32 mouse cellular contexts compared by ENCODE assay signal in genomic region chr7:55890731-55891130, GRCm38 (mm10). TPM values are rescaled to one million over a fixed set of nuclear protein-coding genes. Genes with fewer than 3 reads are reported as not detected.
DNase-seq lines count a peak whose midpoint lies in the region; ATAC-seq and TF ChIP-seq lines count a peak whose summit lies in the region.
"Had no signal": no experiment of that assay in that cellular context is flagged by ENCODE, and none has a peak within 500 bp of the region (broad histone marks: within the 10 kb centered on the region; RNA-seq: fewer than 3 reads in every experiment).

No protein-coding gene starts in this region.

- H3K27ac ChIP-seq in hindbrain, embryonic 16.5 days (ENCODE audit: low read depth, low read length): no peak overlapping the region
- no peak overlapping the region for H3K27ac ChIP-seq in hindbrain, embryonic 12.5 days
- H3K27ac ChIP-seq in left cerebral cortex, adult 2 months: peak overlapping the region; percentile 56; the same call in 1 of the 2 replicates
- H3K27ac ChIP-seq: embryonic facial prominence, embryonic 12.5 days; gastrocnemius, adult 2 months; hindbrain, embryonic 13.5 days; liver, embryonic 12.5 days; midbrain, embryonic 12.5 days; neural tube, embryonic 15.5 days; stomach, embryonic 15.5 days had no signal

- TF ChIP-seq CTCF in left cerebral cortex, adult 2 months (IDR thresholded peaks at IDR 0.05): no peak

- no peak for DNase-seq in left cerebral cortex, adult 2 months (ENCODE audit: extremely low spot score in 1 of 2, low spot score in 2 of 2)
- DNase-seq in left cerebral cortex, postnatal 10 days (ENCODE audit: extremely low spot score in 1 of 2, low spot score in 2 of 2): no peak
- peak; percentile 45 for DNase-seq in right cerebral cortex, adult 18-20 months
- DNase-seq in right cerebral cortex, postnatal 25 days: no peak
- no peak for DNase-seq in urinary bladder, postnatal 10 days (ENCODE audit: low spot score)
- DNase-seq: adrenal gland, adult 8-10 months; cerebellum, adult 11 months; cerebellum, adult 9-10 months; cerebellum, postnatal 36 days; embryo, embryonic 11 days; gastrocnemius, adult 2 months; gastrocnemius, postnatal 36 days; heart, adult 18-20 months; heart, postnatal 36 days; kidney, adult 9 months; kidney, postnatal 10 days; liver, postnatal 0 days; lung, postnatal 4 days; thymus, postnatal 14 days had no signal

- H3K4me2 ChIP-seq in hindbrain, embryonic 16.5 days (ENCODE audit: low read length): no peak overlapping the region
- no peak overlapping the region for H3K4me2 ChIP-seq in hindbrain, embryonic 12.5 days (replicated peaks)
- H3K4me2 ChIP-seq: embryonic facial prominence, embryonic 12.5 days; heart, embryonic 11.5 days; hindbrain, embryonic 13.5 days; liver, embryonic 12.5 days; midbrain, embryonic 12.5 days; neural tube, embryonic 15.5 days; stomach, embryonic 15.5 days had no signal

- no peaks in the 10 kb centered on the region for H3K27me3 ChIP-seq in hindbrain, embryonic 16.5 days (replicated peaks; ENCODE audit: control insufficient read depth, insufficient read depth, low read length)
- H3K27me3 ChIP-seq in hindbrain, embryonic 12.5 days: no peaks in the 10 kb centered on the region
- H3K27me3 ChIP-seq: embryonic facial prominence, embryonic 12.5 days; hindbrain, embryonic 13.5 days; liver, embryonic 12.5 days; megakaryocyte, embryonic 14.5 days; midbrain, embryonic 12.5 days; neural tube, embryonic 15.5 days; stomach, embryonic 15.5 days had no signal

- H3K9ac ChIP-seq in hindbrain, embryonic 16.5 days (ENCODE audit: low read depth, low read length): no peak overlapping the region
- no peak overlapping the region for H3K9ac ChIP-seq in hindbrain, embryonic 12.5 days
- H3K9ac ChIP-seq: embryonic facial prominence, embryonic 12.5 days; hindbrain, embryonic 13.5 days; liver, embryonic 12.5 days; liver, postnatal 0 days; midbrain, embryonic 12.5 days; neural tube, embryonic 15.5 days; stomach, embryonic 15.5 days had no signal

- H3K4me3 ChIP-seq in hindbrain, embryonic 16.5 days (ENCODE audit: low read length): no peak overlapping the region
- H3K4me3 ChIP-seq in hindbrain, embryonic 12.5 days: no peak overlapping the region
- H3K4me3 ChIP-seq in left cerebral cortex, adult 2 months: no peak overlapping the region
- H3K4me3 ChIP-seq: embryonic facial prominence, embryonic 12.5 days; gastrocnemius, adult 2 months; hindbrain, embryonic 13.5 days; liver, embryonic 12.5 days; megakaryocyte, embryonic 14.5 days; midbrain, embryonic 12.5 days; neural tube, embryonic 15.5 days; stomach, embryonic 15.5 days had no signal

- H3K36me3 ChIP-seq in hindbrain, embryonic 16.5 days (ENCODE audit: control insufficient read depth, insufficient read depth, low read length): peaks cover 24% of the 10 kb centered on the region
- peaks cover 45% of the 10 kb centered on the region for H3K36me3 ChIP-seq in hindbrain, embryonic 12.5 days

- intact Hi-C loops in left cerebral cortex, adult 2 months (cut with DNase I): loop anchor here (5.0 kb wide), 1 partner anchor 48 kb away; the partner anchor contains the start of gene Cyfip1
- intact Hi-C loops in left cerebral cortex, postnatal 10 days (cut with DNase I): no loop called here

- H3K9me3 ChIP-seq in hindbrain, embryonic 16.5 days (ENCODE audit: control insufficient read depth, low read length): no peaks in the 10 kb centered on the region
- H3K9me3 ChIP-seq in hindbrain, embryonic 12.5 days (replicated peaks): no peaks in the 10 kb centered on the region
- H3K9me3 ChIP-seq: embryonic facial prominence, embryonic 12.5 days; G1E; hindbrain, embryonic 13.5 days; liver, embryonic 12.5 days; megakaryocyte, embryonic 14.5 days; midbrain, embryonic 12.5 days; neural tube, embryonic 15.5 days; stomach, embryonic 15.5 days had no signal

- peak; percentile 24; the same call in 1 of the 2 replicates for ATAC-seq in hindbrain, embryonic 16.5 days
- ATAC-seq in hindbrain, embryonic 12.5 days (ENCODE audit: low FRiP score): no peak
- ATAC-seq: forebrain, embryonic 14.5 days; intestine, postnatal 0 days; liver, embryonic 12.5 days; liver, postnatal 0 days had no signal

- no peaks in the 10 kb centered on the region for H3K4me1 ChIP-seq in hindbrain, embryonic 16.5 days (ENCODE audit: control insufficient read depth, insufficient read depth, low read depth, low read length)
- no peaks in the 10 kb centered on the region for H3K4me1 ChIP-seq in hindbrain, embryonic 12.5 days
- H3K4me1 ChIP-seq: embryonic facial prominence, embryonic 12.5 days; hindbrain, embryonic 13.5 days; liver, embryonic 12.5 days; midbrain, embryonic 12.5 days; neural tube, embryonic 15.5 days; stomach, embryonic 15.5 days had no signal

RNA-seq across cellular contexts. Expression of gene Cyfip1, which starts 49.2 kb away (rescaled TPM):
- 44.8 and 45.1 TPM in 2 replicates for polyA plus RNA-seq in hindbrain, embryonic 16.5 days (2015; fragmentation: Nextera tagmentation; extraction: Ambion mirVana)
- 81.3 and 83.7 TPM in 2 replicates for polyA plus RNA-seq in hindbrain, embryonic 12.5 days (2016; fragmentation: Nextera tagmentation; extraction: Ambion mirVana)
- 10 to 100 TPM; 68.1 to 75.4 TPM for total RNA-seq in left cerebral cortex, adult 2 months (2021)
- total RNA-seq in left cerebral cortex, postnatal 10 days (2021): 10 to 100 TPM; 70.0 to 70.8 TPM
